Mouse (Mus musculus): ENCODE results near the gene Kcnk10. TPM values are rescaled to one million over a fixed set of nuclear protein-coding genes. Genes with fewer than 3 reads are reported as not detected.

Kcnk10 gene
- polyA plus RNA-seq, 1 experiment = not detected

DNA sequence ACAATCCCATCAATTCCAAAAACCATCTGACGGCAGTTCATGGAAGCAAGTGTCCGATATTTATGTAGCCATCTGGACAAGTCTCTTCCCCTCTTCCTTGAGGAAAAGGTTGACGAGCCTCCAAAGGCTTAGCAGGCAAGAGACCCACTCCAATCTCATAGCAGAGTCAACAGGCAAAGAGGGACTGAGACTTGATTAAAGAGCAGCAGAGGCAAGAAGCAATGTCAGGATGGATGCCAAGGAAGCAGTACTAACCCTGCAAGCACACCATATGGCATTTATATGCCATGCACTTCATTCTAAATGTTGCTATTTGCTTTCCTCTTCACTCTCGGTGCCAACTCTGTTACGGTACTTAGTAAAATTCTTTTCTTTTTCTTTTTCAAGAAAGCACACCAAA, 119.6 kb downstream of the Kcnk10 start:
- H3K4me1 ChIP-seq (ENCODE audit: control insufficient read depth, insufficient read depth, low read length) = no peaks in the 10 kb centered on the region
- H3K27ac ChIP-seq (ENCODE audit: insufficient read depth, low read length) = no peak overlapping the region
- H3K9me3 ChIP-seq (replicated peaks; ENCODE audit: control insufficient read depth, insufficient read depth, low read length, poor library complexity, severe bottlenecking) = no peaks in the 10 kb centered on the region
- H3K9ac ChIP-seq (ENCODE audit: low read depth, poor library complexity, severe bottlenecking) = no peak overlapping the region
- H3K36me3 ChIP-seq (ENCODE audit: control insufficient read depth, insufficient read depth, low read length, poor library complexity, severe bottlenecking) = no peaks in the 10 kb centered on the region
- no peak overlapping the region for H3K4me3 ChIP-seq (ENCODE audit: low read depth, low read length)
- no peaks in the 10 kb centered on the region for H3K27me3 ChIP-seq (ENCODE audit: control insufficient read depth, insufficient read depth, low read length, poor library complexity, severe bottlenecking)
- TF ChIP-seq EP300 (IDR thresholded peaks at IDR 0.05; ENCODE audit: insufficient read depth, low read depth, low read length) (no peak), CTCF (IDR thresholded peaks at IDR 0.05; ENCODE audit: low read depth, low read length) (no peak), POLR2A (IDR thresholded peaks at IDR 0.05; ENCODE audit: insufficient read depth, low read length) (no peak)

DNA sequence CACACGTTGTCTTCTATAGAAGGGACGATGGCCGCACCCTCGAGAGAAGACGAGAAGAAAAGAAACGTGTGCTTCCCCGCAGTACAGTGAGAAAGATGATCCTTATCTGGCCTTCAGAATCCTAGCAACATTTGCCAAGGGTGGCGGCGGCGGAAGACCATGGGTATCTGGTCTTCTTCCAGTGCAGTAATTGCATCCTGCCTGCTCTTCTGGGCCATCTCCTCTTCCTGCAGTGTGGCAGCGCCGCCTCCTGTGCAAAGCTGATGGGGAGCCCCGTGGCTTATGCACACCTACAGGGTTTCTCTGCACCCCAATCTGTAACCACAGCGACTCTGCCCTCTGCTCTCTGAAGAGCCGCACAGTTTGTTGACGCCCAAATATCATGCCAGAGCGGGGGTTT, 124.9 kb downstream of the Kcnk10 start:
- H3K4me1 ChIP-seq (ENCODE audit: control insufficient read depth, insufficient read depth, low read length) = no peaks in the 10 kb centered on the region
- no peak for TF ChIP-seq CTCF (IDR thresholded peaks at IDR 0.05; ENCODE audit: low read depth, low read length)
- no peak for TF ChIP-seq POLR2A (IDR thresholded peaks at IDR 0.05; ENCODE audit: insufficient read depth, low read length)
- TF ChIP-seq EP300 (IDR thresholded peaks at IDR 0.05; ENCODE audit: insufficient read depth, low read depth, low read length) = no peak
- no peak overlapping the region for H3K4me3 ChIP-seq (ENCODE audit: low read depth, low read length)

DNA sequence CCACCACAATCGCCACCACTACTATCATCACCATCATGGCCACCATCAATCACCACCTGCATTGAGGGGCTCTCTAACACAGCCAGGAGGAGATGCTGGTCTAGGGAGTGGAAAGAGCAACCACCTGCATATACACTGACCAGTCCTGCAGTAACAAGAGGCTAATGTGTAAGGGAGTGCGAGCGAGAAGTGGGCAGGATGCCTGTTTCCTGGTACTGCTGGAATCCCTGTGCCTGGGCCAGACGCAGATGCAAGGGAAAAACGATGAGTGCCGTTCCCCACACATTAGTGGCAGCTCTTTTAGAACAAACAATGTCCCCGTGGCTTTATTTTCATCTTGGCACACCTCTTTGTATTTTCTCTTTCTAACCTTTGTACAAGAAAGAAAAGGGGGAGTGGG, 125.5 kb downstream of the Kcnk10 start:
- TF ChIP-seq EP300 (IDR thresholded peaks at IDR 0.05; ENCODE audit: insufficient read depth, low read depth, low read length) (no peak), CTCF (IDR thresholded peaks at IDR 0.05; ENCODE audit: low read depth, low read length) (no peak), POLR2A (IDR thresholded peaks at IDR 0.05; ENCODE audit: insufficient read depth, low read length) (no peak)
- no peaks in the 10 kb centered on the region for H3K36me3 ChIP-seq (ENCODE audit: control insufficient read depth, insufficient read depth, low read length, poor library complexity, severe bottlenecking)
- H3K4me3 ChIP-seq (ENCODE audit: low read depth, low read length) = no peak overlapping the region
- H3K27me3 ChIP-seq (ENCODE audit: control insufficient read depth, insufficient read depth, low read length, poor library complexity, severe bottlenecking) = no peaks in the 10 kb centered on the region
- H3K4me1 ChIP-seq (ENCODE audit: control insufficient read depth, insufficient read depth, low read length) = no peaks in the 10 kb centered on the region
- no peak overlapping the region for H3K9ac ChIP-seq (ENCODE audit: low read depth, poor library complexity, severe bottlenecking)
- H3K9me3 ChIP-seq (replicated peaks; ENCODE audit: control insufficient read depth, insufficient read depth, low read length, poor library complexity, severe bottlenecking) = no peaks in the 10 kb centered on the region
- no peak overlapping the region for H3K27ac ChIP-seq (ENCODE audit: insufficient read depth, low read length)

More for the DNA sequence above, 124.9 kb downstream of the Kcnk10 start:
- Histone ChIP-seq H3K9ac (ENCODE audit: low read depth, poor library complexity, severe bottlenecking) (no peak overlapping the region), H3K27me3 (ENCODE audit: control insufficient read depth, insufficient read depth, low read length, poor library complexity, severe bottlenecking) (no peaks in the 10 kb centered on the region), H3K36me3 (ENCODE audit: control insufficient read depth, insufficient read depth, low read length, poor library complexity, severe bottlenecking) (no peaks in the 10 kb centered on the region), H3K9me3 (replicated peaks; ENCODE audit: control insufficient read depth, insufficient read depth, low read length, poor library complexity, severe bottlenecking) (no peaks in the 10 kb centered on the region), H3K27ac (ENCODE audit: insufficient read depth, low read length) (no peak overlapping the region)

DNA sequence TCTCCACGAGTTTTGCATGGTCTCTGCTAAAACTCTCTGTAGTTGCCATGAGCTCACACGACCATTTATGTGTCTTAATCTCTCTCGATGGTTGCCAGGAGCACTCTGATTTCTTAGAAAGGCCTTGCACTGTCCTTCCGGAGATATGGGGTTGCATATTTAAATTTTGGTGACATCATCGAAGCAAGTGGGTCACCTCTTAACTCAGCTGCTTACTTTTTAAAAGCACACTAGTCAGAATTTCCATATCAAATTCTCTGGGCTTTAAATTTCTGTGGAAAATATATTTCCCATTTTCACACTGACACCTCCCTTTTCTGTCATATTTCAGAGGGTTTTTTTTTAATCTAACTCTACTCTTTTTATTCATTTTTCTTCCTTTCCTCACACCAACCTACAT, 132.5 kb downstream of the Kcnk10 start:
- H3K36me3 ChIP-seq (ENCODE audit: control insufficient read depth, insufficient read depth, low read length, poor library complexity, severe bottlenecking) = no peaks in the 10 kb centered on the region
- TF ChIP-seq EP300 (IDR thresholded peaks at IDR 0.05; ENCODE audit: insufficient read depth, low read depth, low read length) (no peak), CTCF (IDR thresholded peaks at IDR 0.05; ENCODE audit: low read depth, low read length) (no peak), POLR2A (IDR thresholded peaks at IDR 0.05; ENCODE audit: insufficient read depth, low read length) (no peak)
- no peaks in the 10 kb centered on the region for H3K27me3 ChIP-seq (ENCODE audit: control insufficient read depth, insufficient read depth, low read length, poor library complexity, severe bottlenecking)
- no peak overlapping the region for H3K4me3 ChIP-seq (ENCODE audit: low read depth, low read length)
- H3K9ac ChIP-seq (ENCODE audit: low read depth, poor library complexity, severe bottlenecking) = no peak overlapping the region
- no peaks in the 10 kb centered on the region for H3K9me3 ChIP-seq (replicated peaks; ENCODE audit: control insufficient read depth, insufficient read depth, low read length, poor library complexity, severe bottlenecking)
- no peak overlapping the region for H3K27ac ChIP-seq (ENCODE audit: insufficient read depth, low read length)
- H3K4me1 ChIP-seq (ENCODE audit: control insufficient read depth, insufficient read depth, low read length) = no peaks in the 10 kb centered on the region

DNA sequence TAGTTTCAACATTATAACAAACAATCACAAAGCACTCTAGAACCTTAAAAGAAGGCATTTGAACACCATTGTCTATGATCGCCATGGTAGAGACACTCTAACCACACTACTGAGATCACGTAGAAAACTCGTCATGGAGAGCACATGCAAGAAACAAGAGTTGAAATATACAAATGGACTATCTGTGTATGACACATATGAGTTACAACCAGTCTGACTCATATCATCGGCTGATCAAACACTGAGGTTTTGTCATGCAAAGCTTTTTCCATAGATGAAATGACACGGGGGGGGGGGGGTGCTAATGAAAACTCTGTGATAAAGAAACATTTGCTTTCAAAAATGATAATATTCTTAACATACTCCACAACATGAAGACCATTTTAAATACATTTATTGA, 133.2 kb downstream of the Kcnk10 start:
- Histone ChIP-seq H3K4me3 (ENCODE audit: low read depth, low read length) (no peak overlapping the region), H3K27me3 (ENCODE audit: control insufficient read depth, insufficient read depth, low read length, poor library complexity, severe bottlenecking) (no peaks in the 10 kb centered on the region), H3K4me1 (ENCODE audit: control insufficient read depth, insufficient read depth, low read length) (no peaks in the 10 kb centered on the region), H3K27ac (ENCODE audit: insufficient read depth, low read length) (no peak overlapping the region), H3K9me3 (replicated peaks; ENCODE audit: control insufficient read depth, insufficient read depth, low read length, poor library complexity, severe bottlenecking) (no peaks in the 10 kb centered on the region), H3K9ac (ENCODE audit: low read depth, poor library complexity, severe bottlenecking) (no peak overlapping the region), H3K36me3 (ENCODE audit: control insufficient read depth, insufficient read depth, low read length, poor library complexity, severe bottlenecking) (no peaks in the 10 kb centered on the region)
- TF ChIP-seq POLR2A (IDR thresholded peaks at IDR 0.05; ENCODE audit: insufficient read depth, low read length) = no peak
- TF ChIP-seq EP300 (IDR thresholded peaks at IDR 0.05; ENCODE audit: insufficient read depth, low read depth, low read length) = no peak
- no peak for TF ChIP-seq CTCF (IDR thresholded peaks at IDR 0.05; ENCODE audit: low read depth, low read length)

DNA sequence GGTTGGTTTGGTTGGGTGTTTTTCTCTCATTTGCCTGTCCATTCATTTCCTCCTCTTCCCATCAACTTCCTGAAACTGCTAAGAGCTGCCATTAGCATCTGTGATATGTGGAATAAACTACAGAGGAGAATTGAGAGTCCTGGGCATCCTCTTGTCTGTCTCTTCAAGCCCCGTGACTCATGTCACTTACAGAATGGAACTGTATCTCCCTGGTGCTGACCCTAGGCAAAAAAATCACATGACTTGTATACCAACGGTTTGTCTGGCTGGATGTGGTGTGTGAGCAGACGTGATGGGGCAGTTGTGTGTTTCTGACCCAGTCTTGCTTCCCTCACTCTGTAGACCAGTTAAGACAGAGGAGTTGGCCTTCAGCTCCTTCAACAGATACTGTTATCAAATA, 134.4 kb downstream of the Kcnk10 start:
- no peak overlapping the region for H3K9ac ChIP-seq (ENCODE audit: low read depth, poor library complexity, severe bottlenecking)
- H3K4me3 ChIP-seq (ENCODE audit: low read depth, low read length) = no peak overlapping the region
- no peaks in the 10 kb centered on the region for H3K27me3 ChIP-seq (ENCODE audit: control insufficient read depth, insufficient read depth, low read length, poor library complexity, severe bottlenecking)
- TF ChIP-seq CTCF (IDR thresholded peaks at IDR 0.05; ENCODE audit: low read depth, low read length) = no peak
- no peak for TF ChIP-seq POLR2A (IDR thresholded peaks at IDR 0.05; ENCODE audit: insufficient read depth, low read length)
- TF ChIP-seq EP300 (IDR thresholded peaks at IDR 0.05; ENCODE audit: insufficient read depth, low read depth, low read length) = no peak
- no peaks in the 10 kb centered on the region for H3K4me1 ChIP-seq (ENCODE audit: control insufficient read depth, insufficient read depth, low read length)
- no peak overlapping the region for H3K27ac ChIP-seq (ENCODE audit: insufficient read depth, low read length)
- H3K36me3 ChIP-seq (ENCODE audit: control insufficient read depth, insufficient read depth, low read length, poor library complexity, severe bottlenecking) = no peaks in the 10 kb centered on the region
- no peaks in the 10 kb centered on the region for H3K9me3 ChIP-seq (replicated peaks; ENCODE audit: control insufficient read depth, insufficient read depth, low read length, poor library complexity, severe bottlenecking)
